Mouse (Mus musculus): Measurements from ENCODE around the gene Gps2. TPM values are rescaled to one million over a fixed set of nuclear protein-coding genes. Genes with fewer than 3 reads are reported as not detected.
A peak's percentile ranks its signal among the peaks of the same experiment; 100 is the strongest.
"Not testable (repeated sequence)": the region's sequence is repeated elsewhere in the genome, so short reads cannot be mapped to it uniquely, and the experiment has no call there.

Gene Gps2
- polyA plus RNA-seq, 1 experiment: 290 TPM

GRCm38 (mm10) chr11:69953267-69953915, 39.7 kb downstream of the Gps2 start:
- H3K4me1 ChIP-seq (ENCODE audit: control insufficient read depth, insufficient read depth, low read length): peaks cover 5% of the 10 kb centered on the region
- no peak for TF ChIP-seq POLR2A (IDR thresholded peaks at IDR 0.05; ENCODE audit: control insufficient read depth, low read depth, low read length)
- TF ChIP-seq CTCF (IDR thresholded peaks at IDR 0.05; ENCODE audit: control insufficient read depth, insufficient read depth, insufficient replicate concordance, low read depth, low read length): no peak
- H3K36me3 ChIP-seq (ENCODE audit: control insufficient read depth, insufficient read depth, low read length): no peaks in the 10 kb centered on the region
- H3K4me3 ChIP-seq (ENCODE audit: control insufficient read depth, low read depth, low read length): no peak overlapping the region
- no peaks in the 10 kb centered on the region for H3K27me3 ChIP-seq (ENCODE audit: control insufficient read depth, insufficient read depth, low read length)
- no peak overlapping the region for H3K27ac ChIP-seq (ENCODE audit: control insufficient read depth, insufficient read depth, low read depth, low read length)

GRCm38 (mm10) chr11:69955618-69956017, 41.9 kb downstream of the Gps2 start:
- not testable (repeated sequence) for H3K4me1 ChIP-seq (ENCODE audit: control insufficient read depth, insufficient read depth, low read length); H3K27me3 ChIP-seq (ENCODE audit: control insufficient read depth, insufficient read depth, low read length); H3K36me3 ChIP-seq (ENCODE audit: control insufficient read depth, insufficient read depth, low read length); H3K27ac ChIP-seq (ENCODE audit: control insufficient read depth, insufficient read depth, low read depth, low read length); H3K4me3 ChIP-seq (ENCODE audit: control insufficient read depth, low read depth, low read length)

GRCm38 (mm10) chr11:69956218-69956617, 42.5 kb downstream of the Gps2 start:
- Histone ChIP-seq H3K36me3 (ENCODE audit: control insufficient read depth, insufficient read depth, low read length) (no peaks in the 10 kb centered on the region), H3K27me3 (ENCODE audit: control insufficient read depth, insufficient read depth, low read length) (no peaks in the 10 kb centered on the region), H3K4me1 (ENCODE audit: control insufficient read depth, insufficient read depth, low read length) (no peaks in the 10 kb centered on the region), H3K4me3 (ENCODE audit: control insufficient read depth, low read depth, low read length) (no peak overlapping the region), H3K27ac (ENCODE audit: control insufficient read depth, insufficient read depth, low read depth, low read length) (no peak overlapping the region)
- TF ChIP-seq POLR2A (IDR thresholded peaks at IDR 0.05; ENCODE audit: control insufficient read depth, low read depth, low read length) (no peak), CTCF (IDR thresholded peaks at IDR 0.05; ENCODE audit: control insufficient read depth, insufficient read depth, insufficient replicate concordance, low read depth, low read length) (no peak)

GRCm38 (mm10) chr11:69960616-69961015, 46.9 kb downstream of the Gps2 start:
- Histone ChIP-seq H3K36me3 (ENCODE audit: control insufficient read depth, insufficient read depth, low read length) (no peaks in the 10 kb centered on the region), H3K4me1 (ENCODE audit: control insufficient read depth, insufficient read depth, low read length) (peaks cover 4% of the 10 kb centered on the region), H3K4me3 (ENCODE audit: control insufficient read depth, low read depth, low read length) (no peak overlapping the region), H3K27me3 (ENCODE audit: control insufficient read depth, insufficient read depth, low read length) (no peaks in the 10 kb centered on the region), H3K27ac (ENCODE audit: control insufficient read depth, insufficient read depth, low read depth, low read length) (no peak overlapping the region)
- TF ChIP-seq POLR2A (IDR thresholded peaks at IDR 0.05; ENCODE audit: control insufficient read depth, low read depth, low read length) (no peak), CTCF (IDR thresholded peaks at IDR 0.05; ENCODE audit: control insufficient read depth, insufficient read depth, insufficient replicate concordance, low read depth, low read length) (peak; percentile 49; the same call in 1 of the 2 replicates)

- peaks cover 16% of the 10 kb centered on the region for H3K4me1 ChIP-seq (ENCODE audit: control insufficient read depth, insufficient read depth, low read length)
- no peaks in the 10 kb centered on the region for H3K27me3 ChIP-seq (ENCODE audit: control insufficient read depth, insufficient read depth, low read length)
- no peak overlapping the region for H3K27ac ChIP-seq (ENCODE audit: control insufficient read depth, insufficient read depth, low read depth, low read length)
- H3K4me3 ChIP-seq (ENCODE audit: control insufficient read depth, low read depth, low read length): no peak overlapping the region
- no peak for TF ChIP-seq CTCF (IDR thresholded peaks at IDR 0.05; ENCODE audit: control insufficient read depth, insufficient read depth, insufficient replicate concordance, low read depth, low read length)
- no peak for TF ChIP-seq POLR2A (IDR thresholded peaks at IDR 0.05; ENCODE audit: control insufficient read depth, low read depth, low read length)
- no peaks in the 10 kb centered on the region for H3K36me3 ChIP-seq (ENCODE audit: control insufficient read depth, insufficient read depth, low read length)
These were observed 48.2 kb downstream of the Gps2 start for GRCm38 (mm10) chr11:69961841-69962240.

GRCm38 (mm10) chr11:69964650-69965270, 51.1 kb downstream of the Gps2 start, which contains the start of gene Cldn7:
Gene Cldn7 (plus strand): TSS chr11:69964779.
- TF ChIP-seq CTCF (IDR thresholded peaks at IDR 0.05; ENCODE audit: control insufficient read depth, insufficient read depth, insufficient replicate concordance, low read depth, low read length) (no peak), POLR2A (IDR thresholded peaks at IDR 0.05; ENCODE audit: control insufficient read depth, low read depth, low read length) (no peak)
- no peaks in the 10 kb centered on the region for H3K27me3 ChIP-seq (ENCODE audit: control insufficient read depth, insufficient read depth, low read length)
- no peaks in the 10 kb centered on the region; the same call in 1 of the 2 replicates for H3K36me3 ChIP-seq (ENCODE audit: control insufficient read depth, insufficient read depth, low read length)
- H3K4me1 ChIP-seq (ENCODE audit: control insufficient read depth, insufficient read depth, low read length): peaks cover 20% of the 10 kb centered on the region
- no peak within 1 kb of the TSS for H3K27ac ChIP-seq (ENCODE audit: control insufficient read depth, insufficient read depth, low read depth, low read length)
- H3K4me3 ChIP-seq (ENCODE audit: control insufficient read depth, low read depth, low read length): peak within 1 kb of the TSS; percentile 33

- peaks cover 20% of the 10 kb centered on the region for H3K4me1 ChIP-seq (ENCODE audit: control insufficient read depth, insufficient read depth, low read length)
- H3K27me3 ChIP-seq (ENCODE audit: control insufficient read depth, insufficient read depth, low read length): no peaks in the 10 kb centered on the region
- no peak overlapping the region for H3K27ac ChIP-seq (ENCODE audit: control insufficient read depth, insufficient read depth, low read depth, low read length)
- no peak for TF ChIP-seq CTCF (IDR thresholded peaks at IDR 0.05; ENCODE audit: control insufficient read depth, insufficient read depth, insufficient replicate concordance, low read depth, low read length)
- TF ChIP-seq POLR2A (IDR thresholded peaks at IDR 0.05; ENCODE audit: control insufficient read depth, low read depth, low read length): no peak
- peaks cover under 1% of the 10 kb centered on the region; the same call in 1 of the 2 replicates for H3K36me3 ChIP-seq (ENCODE audit: control insufficient read depth, insufficient read depth, low read length)
- H3K4me3 ChIP-seq (ENCODE audit: control insufficient read depth, low read depth, low read length): peak overlapping the region; percentile 34
These were observed 51.8 kb downstream of the Gps2 start for GRCm38 (mm10) chr11:69965271-69966005.

Other genes with a start within 250 kb of the Gps2 start
- gene Cd68, start 247.7 kb upstream of the Gps2 start, polyA plus RNA-seq (2012; rRNA removed): 3.9 and 4.4 TPM in 2 replicates
- 166 and 210 TPM in 2 replicates for gene Eif4a1, start 241.5 kb upstream of the Gps2 start, polyA plus RNA-seq (2012; rRNA removed)
- gene Senp3, start 231.8 kb upstream of the Gps2 start, polyA plus RNA-seq (2012; rRNA removed): 54.7 and 67.6 TPM in 2 replicates
- gene Tnfsf13, start 228.1 kb upstream of the Gps2 start, polyA plus RNA-seq (2012; rRNA removed): 4.2 and 5.6 TPM in 2 replicates
- 2.9 and 3.3 TPM in 2 replicates for gene Tnfsf12, start 218.0 kb upstream of the Gps2 start, polyA plus RNA-seq (2012; rRNA removed)
- 1.3 and 1.9 TPM in 2 replicates for gene Tnfsfm13, start 217.8 kb upstream of the Gps2 start, polyA plus RNA-seq (2012; rRNA removed)
- 54.7 and 75.8 TPM in 2 replicates for gene Polr2a, start 155.3 kb upstream of the Gps2 start, polyA plus RNA-seq (2012; rRNA removed)
- gene Slc35g3, start 151.9 kb upstream of the Gps2 start, polyA plus RNA-seq (2012; rRNA removed): 210 and 236 TPM in 2 replicates
- gene Zbtb4, start 148.0 kb upstream of the Gps2 start, polyA plus RNA-seq (2012; rRNA removed): 5.1 and 6.0 TPM in 2 replicates
- 0.79 and 1.2 TPM in 2 replicates for gene Chrnb1, start 117.9 kb upstream of the Gps2 start, polyA plus RNA-seq (2012; rRNA removed)
- 2.7 and 3.2 TPM in 2 replicates for gene Fgf11, start 112.0 kb upstream of the Gps2 start, polyA plus RNA-seq (2012; rRNA removed)
- 0.52 and 0.79 TPM in 2 replicates for gene Tmem102, start 108.3 kb upstream of the Gps2 start, polyA plus RNA-seq (2012; rRNA removed)
- gene Gm39566, start 98.6 kb upstream of the Gps2 start, polyA plus RNA-seq (2012; rRNA removed): 136 and 193 TPM in 2 replicates
- gene Spem2, start 95.4 kb upstream of the Gps2 start, polyA plus RNA-seq (2012; rRNA removed): 758 and 858 TPM in 2 replicates
- gene Spem1, start 91.7 kb upstream of the Gps2 start, polyA plus RNA-seq (2012; rRNA removed): 1,704 and 1,758 TPM in 2 replicates
- gene Nlgn2, start 76.1 kb upstream of the Gps2 start, polyA plus RNA-seq (2012; rRNA removed): 2.4 and 2.7 TPM in 2 replicates
- 21.9 and 22.7 TPM in 2 replicates for gene Tmem256, start 75.4 kb upstream of the Gps2 start, polyA plus RNA-seq (2012; rRNA removed)
- 6.5 and 8.5 TPM in 2 replicates for gene Plscr3, start 67.5 kb upstream of the Gps2 start, polyA plus RNA-seq (2012; rRNA removed)
- gene Tnk1, start 55.2 kb upstream of the Gps2 start, polyA plus RNA-seq (2012; rRNA removed): 1.6 and 1.9 TPM in 2 replicates
- gene Tmem95, start 35.9 kb upstream of the Gps2 start, polyA plus RNA-seq (2012; rRNA removed): 20.8 and 27.5 TPM in 2 replicates
- 0.47 and 0.69 TPM in 2 replicates for gene Kctd11, start 32.5 kb upstream of the Gps2 start, polyA plus RNA-seq (2012; rRNA removed)
- 4.0 and 4.9 TPM in 2 replicates for gene Acap1, start 18.3 kb upstream of the Gps2 start, polyA plus RNA-seq (2012; rRNA removed)
- gene 2810408A11Rik, start 12.9 kb upstream of the Gps2 start, polyA plus RNA-seq (2012; rRNA removed): 124 and 125 TPM in 2 replicates
- gene Neurl4, start 12.8 kb upstream of the Gps2 start, polyA plus RNA-seq (2012; rRNA removed): 57.7 and 61.1 TPM in 2 replicates
- 621 and 702 TPM in 2 replicates for gene Eif5a, start 8.1 kb downstream of the Gps2 start, polyA plus RNA-seq (2012; rRNA removed)
- 3,709 and 3,883 TPM in 2 replicates for gene Ybx2, start 21.9 kb downstream of the Gps2 start, polyA plus RNA-seq (2012; rRNA removed)
- 1.9 and 3.6 TPM in 2 replicates for gene Slc2a4, start 34.3 kb downstream of the Gps2 start, polyA plus RNA-seq (2012; rRNA removed)
- 3.0 and 4.9 TPM in 2 replicates for gene Cldn7, start 50.9 kb downstream of the Gps2 start, polyA plus RNA-seq (2012; rRNA removed)
- gene Ctdnep1, start 67.3 kb downstream of the Gps2 start, polyA plus RNA-seq (2012; rRNA removed): 120 and 137 TPM in 2 replicates
- 225 and 226 TPM in 2 replicates for gene Elp5, start 68.6 kb downstream of the Gps2 start, polyA plus RNA-seq (2012; rRNA removed)
- gene Gabarap, start 77.3 kb downstream of the Gps2 start, polyA plus RNA-seq (2012; rRNA removed): 659 and 826 TPM in 2 replicates
- gene Phf23, start 81.9 kb downstream of the Gps2 start, polyA plus RNA-seq (2012; rRNA removed): 19.0 and 21.2 TPM in 2 replicates
- gene Dvl2, start 86.7 kb downstream of the Gps2 start, polyA plus RNA-seq (2012; rRNA removed): 15.2 and 16.4 TPM in 2 replicates
- 20.6 and 20.9 TPM in 2 replicates for gene Acadvl, start 101.5 kb downstream of the Gps2 start, polyA plus RNA-seq (2012; rRNA removed)
- gene Dlg4, start 103.1 kb downstream of the Gps2 start, polyA plus RNA-seq (2012; rRNA removed): 5.6 and 6.5 TPM in 2 replicates
- gene Asgr1, start 140.2 kb downstream of the Gps2 start, polyA plus RNA-seq (2012; rRNA removed): 1.00 and 1.4 TPM in 2 replicates
- gene Asgr2, start 178.8 kb downstream of the Gps2 start, polyA plus RNA-seq (2012; rRNA removed): 0.18 and 0.58 TPM in 2 replicates
- gene Mgl2, start 216.4 kb downstream of the Gps2 start, polyA plus RNA-seq (2012; rRNA removed): 0.91 and 1.4 TPM in 2 replicates
- 1.7 and 2.0 TPM in 2 replicates for gene Clec10a, start 242.3 kb downstream of the Gps2 start, polyA plus RNA-seq (2012; rRNA removed)